Mouse (Mus musculus) urinary bladder, postnatal 36 days (tissue): ENCODE data around the gene Rbp4.

ENCODE experiments used
- DNase-seq, 2 experiments: peaks; one replicate each; pipeline ENCODE4 v3.0.0; 2022; ENCODE audit warnings: low spot score in 2 of 2, mixed read lengths in 1 of 2

Rbp4 gene

DNA sequence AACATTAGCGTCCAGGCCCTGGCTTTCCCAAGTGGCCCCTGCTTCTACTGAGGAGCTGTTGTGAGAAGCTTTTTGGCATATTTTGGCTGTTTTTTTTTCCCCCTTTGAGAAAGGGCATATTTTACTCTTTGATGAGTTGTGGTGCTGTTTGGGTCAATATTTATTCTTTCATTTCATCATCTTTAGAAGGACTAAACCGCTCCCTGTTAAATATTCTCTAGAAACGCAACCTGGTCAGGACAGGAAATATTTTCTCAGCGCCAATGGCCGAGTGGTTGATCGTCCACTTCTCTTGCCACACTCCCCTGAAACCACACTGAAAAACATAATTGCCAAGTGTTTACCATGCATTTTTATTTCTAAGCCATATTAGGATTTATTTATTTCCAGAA lies at the start of gene Rbp4:
Gene Rbp4, minus strand, starts transcription at position 63 of the 392 bp plus-strand sequence.
- DNase-seq = no peak

DNA sequence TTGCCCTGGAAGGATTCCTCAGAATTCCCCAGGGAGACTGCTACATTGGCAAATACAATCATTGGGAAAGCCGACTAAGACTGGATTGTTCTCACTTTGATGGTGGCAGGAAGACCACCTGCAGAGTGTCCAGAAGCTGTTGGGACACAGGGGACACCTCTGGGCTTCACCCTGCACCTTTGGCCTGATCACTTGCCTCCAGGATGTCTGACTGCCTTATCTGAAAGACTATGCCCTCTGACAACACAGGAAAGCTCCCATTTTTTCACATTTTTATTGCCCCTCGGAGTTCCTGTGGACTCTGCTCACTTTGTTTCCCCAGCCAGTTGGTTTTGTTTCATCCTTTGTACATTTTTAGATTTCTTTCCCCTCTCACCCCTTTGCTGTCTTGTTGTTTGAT lies 39.6 kb upstream of the Rbp4 start:
- DNase-seq = no peak

DNA sequence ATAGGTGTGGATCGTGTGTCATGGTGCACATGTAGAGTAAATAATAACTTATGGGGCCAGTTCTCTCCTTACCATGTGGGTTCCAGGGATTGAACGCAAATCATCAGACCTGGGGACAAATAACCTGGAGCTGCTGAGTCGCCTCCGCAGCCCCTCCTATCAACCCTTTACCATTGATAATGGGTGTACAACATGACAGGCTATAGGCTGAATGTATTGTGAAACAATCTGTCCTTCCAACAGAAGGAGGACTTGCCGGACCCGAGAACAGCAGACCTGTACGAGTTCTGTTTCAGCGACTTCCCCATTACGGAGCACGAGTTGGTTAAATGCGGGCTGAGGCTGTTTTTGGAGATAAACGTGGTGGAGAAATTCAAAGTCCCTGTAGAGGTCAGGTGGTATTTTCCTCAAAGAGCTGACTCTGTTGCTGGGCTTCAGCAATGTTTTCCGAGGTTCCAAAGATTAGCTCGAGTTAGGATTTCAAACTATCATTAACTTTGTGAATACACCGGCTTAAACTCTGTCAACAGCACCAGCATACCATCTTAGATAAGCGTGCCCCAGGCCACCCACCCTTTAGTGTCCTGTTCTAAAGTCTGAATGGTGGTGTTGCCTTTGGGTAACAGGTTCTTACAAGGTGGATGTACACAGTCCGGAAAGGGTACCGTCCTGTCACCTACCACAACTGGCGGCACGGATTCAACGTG lies 36.7 kb upstream of the Rbp4 start:
- no peak for DNase-seq

DNA sequence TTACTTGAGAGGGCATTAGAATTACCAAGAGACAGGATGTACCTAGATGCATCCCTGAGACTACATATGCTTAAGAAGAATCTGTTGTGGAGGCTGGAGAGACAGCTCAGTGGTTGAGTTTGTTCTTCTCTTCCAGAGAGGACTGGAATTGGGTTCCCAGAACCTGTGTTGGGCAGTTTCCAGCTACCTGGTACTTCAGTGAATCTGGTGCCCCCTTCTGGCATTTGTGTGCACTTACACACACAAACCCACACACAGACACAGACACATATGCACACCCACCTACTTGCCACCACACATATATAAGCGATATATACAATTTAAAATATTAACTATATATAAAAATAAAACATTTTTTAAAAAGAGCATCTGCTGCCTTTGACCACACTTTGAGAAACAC lies 31.2 kb upstream of the Rbp4 start:
- no peak for DNase-seq

DNA sequence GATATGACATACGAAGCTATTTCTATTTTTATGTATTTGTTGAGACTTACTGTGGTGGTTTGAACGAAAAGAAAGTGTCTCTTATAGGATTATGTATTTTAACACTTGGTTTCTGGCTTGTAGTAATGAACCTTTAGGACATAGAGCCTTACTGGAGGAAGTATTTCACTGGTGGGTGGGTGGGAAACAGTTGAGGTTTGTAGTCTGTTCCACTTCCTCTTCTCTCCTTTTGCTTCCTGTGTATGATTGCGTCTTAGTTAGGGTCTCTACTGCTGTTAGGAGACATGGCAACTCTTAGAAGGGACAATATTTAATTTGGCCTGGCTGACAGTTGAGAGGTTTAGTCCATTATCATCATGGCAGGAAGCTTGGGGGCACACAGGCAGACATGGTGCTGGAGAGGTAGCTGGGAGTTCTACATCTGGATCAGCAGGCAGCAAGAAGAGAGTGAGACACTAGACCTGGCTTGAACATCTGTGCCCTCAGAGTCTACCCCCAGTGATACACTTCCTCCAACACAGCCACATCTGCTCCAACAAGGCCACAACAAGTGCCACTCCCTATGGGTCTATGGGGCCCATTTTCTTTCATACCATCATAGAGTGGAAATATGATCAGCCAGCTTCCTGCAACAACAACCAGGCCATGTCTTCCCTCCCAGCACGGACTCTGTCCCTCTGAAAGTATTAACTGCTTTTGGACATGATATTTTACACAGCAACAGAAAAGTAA lies 18.6 kb upstream of the Rbp4 start:
- no peak for DNase-seq

DNA sequence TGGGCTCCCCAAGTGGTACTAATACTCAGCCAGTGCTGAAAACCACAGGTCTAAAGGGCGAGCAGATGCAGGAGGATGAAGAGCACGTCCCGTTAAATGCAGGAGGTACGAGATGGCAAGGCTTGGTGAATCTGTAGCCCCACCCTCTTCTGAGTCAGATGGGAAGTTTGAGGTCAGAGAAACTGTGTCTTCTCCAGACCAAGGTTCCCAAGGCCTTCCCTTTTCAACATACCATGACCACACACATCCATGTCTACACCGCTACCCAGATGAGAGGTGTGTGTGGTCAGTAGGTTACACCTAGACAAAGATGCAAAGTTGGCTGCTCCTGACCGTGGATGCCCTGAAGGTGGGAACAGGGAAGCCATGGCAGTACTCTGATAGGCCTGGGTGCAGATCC lies 9.7 kb upstream of the Rbp4 start:
- DNase-seq = no peak

DNA sequence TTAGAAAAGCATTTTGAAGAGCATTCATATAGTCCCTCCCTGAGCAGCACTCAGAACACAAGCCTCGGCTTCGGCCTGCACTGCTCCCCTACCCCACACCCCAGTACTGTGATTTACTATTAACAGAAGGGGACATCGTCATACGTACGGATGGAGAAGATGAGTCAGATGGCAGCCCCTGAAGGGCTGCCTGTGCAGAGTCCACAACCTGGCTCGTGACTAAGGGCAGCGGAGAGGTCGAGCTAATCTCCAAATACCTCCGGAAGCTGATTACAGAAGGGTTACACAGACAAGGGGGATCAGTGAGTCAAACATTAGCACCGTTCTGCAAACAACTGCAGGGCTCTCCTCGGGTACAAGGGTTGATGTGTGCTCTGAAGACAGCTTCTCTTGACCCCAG lies 8.9 kb upstream of the Rbp4 start:
- DNase-seq = no peak

DNA sequence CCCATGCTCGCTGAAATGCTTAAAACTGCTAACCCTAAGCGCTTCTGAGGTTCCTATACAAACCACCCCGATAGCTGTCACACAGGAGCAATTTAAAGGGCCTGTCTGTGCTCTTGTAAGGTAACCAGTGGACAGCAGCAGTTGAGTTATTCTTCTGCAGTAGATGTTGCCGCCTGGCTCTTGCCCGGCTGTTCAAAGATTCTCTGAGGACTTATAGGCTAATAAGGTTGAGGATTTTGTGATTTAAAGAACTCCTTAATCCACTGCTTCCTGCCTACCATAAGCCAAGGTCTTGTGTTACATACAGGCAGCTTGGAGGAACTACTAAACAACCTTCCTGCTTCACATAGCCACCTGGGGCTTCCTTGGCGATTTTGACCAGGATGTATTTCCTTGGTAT lies 7.4 kb upstream of the Rbp4 start, which contains the start of gene Pde6c:
Gene Pde6c, plus strand, starts transcription at position 301 of the 400 bp plus-strand sequence.
- no peak for DNase-seq

DNA sequence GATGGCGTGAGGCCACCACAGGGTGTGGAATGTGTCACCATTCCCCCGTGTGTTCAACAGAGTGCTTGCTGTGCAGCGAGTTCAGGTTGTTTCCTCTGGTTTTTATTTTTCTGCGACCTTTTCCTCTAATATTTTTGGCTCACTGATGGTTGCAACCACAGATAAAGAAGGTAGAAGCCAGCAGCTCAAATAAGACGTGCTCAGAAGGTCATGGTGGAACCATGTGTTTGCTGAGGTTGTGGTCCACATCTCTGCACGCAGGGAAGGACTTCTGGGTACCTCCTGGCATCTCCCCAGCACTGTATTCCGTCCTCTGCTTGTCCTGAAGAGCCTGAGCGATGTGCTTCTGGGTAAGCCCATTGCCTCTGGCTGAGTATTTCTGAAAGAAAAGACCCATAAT lies 1.6 kb upstream of the Rbp4 start:
- no peak for DNase-seq

DNA sequence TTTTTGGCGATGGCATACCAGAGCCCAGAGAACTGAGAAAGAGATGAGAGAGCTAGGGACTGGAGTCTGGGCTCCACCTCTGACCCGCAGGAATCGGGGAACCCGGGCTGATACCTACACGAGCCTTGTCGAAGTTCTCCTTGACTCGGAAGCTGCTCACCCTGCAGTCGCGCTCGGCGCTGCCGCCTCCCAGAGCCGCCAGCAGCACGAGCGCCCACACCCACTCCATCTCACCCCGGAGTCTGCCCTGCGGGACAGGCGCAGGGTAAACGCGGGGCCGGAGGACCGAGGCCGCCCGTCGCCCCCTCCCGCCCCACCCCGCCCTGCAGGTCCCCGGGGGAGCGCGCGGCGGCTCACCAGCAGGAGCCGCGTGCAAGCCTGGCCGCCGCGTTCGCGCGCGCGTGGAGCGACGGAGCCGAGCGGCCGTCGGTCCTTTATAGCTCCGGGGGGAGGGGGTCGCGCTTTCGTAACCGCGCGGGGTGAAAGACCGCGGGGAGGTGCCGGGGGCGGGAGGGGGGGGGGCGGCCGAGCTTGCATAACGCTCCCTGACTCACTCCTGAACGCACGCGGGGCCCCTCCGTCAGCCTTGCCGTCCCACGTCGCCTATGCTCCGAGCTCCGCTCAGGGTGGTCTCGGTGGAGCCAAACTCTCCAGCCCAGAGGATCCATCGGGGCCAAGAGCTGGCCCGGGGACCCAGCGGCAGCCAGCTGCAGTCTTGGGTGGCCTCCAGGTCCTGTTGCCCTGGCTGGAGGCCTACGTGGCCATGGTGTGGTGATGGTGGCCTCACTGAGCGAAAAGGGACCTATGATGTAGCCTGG lies 471 bp downstream of the Rbp4 start:
- peak; percentile 21 to 37 for DNase-seq

DNA sequence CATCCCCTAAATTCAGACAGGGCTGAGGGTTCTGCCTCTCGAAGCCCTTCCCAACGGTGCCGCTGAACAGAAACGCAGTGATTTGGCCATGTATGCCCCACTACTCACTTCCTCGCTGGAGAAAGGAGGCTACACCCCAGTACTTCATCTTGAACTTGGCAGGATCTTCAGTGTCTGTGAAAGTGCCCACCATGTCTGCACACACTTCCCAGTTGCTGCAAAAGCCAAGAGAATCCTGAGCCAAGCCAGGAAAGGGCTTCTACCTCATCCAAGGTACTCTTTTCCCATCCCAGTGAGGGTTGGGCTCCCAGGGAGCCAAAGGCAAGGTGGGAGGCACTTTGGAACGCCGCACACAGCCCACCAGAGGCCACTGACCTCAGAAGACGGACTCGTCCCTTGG lies 1.2 kb downstream of the Rbp4 start:
- no peak for DNase-seq

DNA sequence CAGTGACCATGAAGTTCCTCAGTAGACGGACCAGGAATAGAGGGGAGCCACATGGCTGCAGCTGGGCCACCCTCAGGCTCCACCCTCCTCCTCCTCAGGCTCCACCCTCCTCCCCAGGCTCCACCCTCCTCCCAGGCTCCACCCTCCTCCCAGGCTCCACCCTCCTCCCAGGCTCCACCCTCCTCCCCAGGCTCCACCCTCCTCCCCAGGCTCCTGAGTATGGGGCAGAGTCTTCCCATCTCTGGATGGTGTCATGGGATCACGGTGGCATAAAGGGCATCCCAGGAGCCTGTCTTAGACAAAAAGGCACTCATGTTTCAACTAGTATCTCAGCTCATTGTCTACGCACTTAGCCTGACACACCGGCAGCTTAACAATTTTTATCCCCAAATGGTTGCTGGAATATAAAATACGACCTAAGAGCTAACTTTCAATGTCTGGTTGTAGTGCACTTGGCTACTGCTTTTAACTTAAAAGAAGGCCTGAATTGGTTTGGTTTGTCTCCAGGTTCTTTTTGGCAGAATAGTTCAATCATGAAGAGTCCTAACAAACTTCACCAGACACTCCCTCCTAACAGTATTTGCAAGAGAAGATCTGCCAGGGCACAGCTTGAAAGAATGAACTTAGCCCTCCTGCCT lies 4.8 kb downstream of the Rbp4 start:
- no peak for DNase-seq

DNA sequence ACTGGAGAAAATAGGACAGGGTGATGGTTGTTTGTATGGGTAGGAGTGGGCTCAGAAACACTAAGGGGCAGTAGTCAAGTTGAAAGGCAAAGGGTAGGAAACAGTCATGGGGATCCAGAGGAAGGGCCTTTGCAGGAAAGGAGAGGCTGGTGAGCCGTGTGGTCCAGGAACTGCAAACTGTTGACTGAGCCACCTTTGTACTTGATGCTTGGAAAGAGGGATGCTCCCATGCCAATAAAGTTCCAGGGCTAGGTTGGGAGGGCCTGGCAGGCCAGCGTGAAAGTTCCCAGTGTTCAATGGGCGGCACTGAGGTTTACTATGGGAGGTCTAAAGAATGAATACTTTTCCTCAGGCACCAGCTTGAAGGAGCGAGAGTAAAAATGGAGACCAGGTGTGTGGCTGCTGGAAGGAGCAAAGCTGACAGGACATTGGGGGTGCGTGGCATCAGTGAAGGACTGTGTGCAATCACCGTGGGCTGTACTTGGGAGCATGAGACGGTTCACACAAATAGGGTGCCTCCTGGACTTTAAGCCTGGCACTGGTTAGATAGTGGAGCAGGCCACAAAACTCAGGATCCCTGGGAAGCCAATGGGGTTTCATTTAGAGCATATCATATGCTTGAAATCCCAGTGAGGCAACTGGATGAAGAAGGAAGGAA lies 10.1 kb downstream of the Rbp4 start:
- DNase-seq = no peak

DNA sequence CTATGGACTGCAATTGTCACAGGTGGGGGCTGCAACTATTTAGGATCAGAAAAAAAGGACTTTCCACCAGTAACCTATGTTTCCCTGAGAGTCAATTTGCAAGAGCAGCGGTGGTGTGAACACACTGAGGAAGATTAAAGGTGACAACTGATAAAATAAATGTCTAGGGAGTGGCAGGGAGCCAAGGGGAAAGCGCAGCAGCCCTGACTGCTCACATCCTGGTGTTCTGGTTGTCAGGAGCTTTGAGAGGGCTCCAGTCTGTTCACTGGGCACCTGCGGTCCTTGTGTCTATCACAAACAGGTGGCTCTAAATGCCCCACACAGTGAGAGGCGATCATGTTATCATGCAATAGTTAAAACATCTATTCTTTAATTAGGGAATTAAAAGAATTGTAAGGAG lies 12.5 kb downstream of the Rbp4 start:
- no peak for DNase-seq

DNA sequence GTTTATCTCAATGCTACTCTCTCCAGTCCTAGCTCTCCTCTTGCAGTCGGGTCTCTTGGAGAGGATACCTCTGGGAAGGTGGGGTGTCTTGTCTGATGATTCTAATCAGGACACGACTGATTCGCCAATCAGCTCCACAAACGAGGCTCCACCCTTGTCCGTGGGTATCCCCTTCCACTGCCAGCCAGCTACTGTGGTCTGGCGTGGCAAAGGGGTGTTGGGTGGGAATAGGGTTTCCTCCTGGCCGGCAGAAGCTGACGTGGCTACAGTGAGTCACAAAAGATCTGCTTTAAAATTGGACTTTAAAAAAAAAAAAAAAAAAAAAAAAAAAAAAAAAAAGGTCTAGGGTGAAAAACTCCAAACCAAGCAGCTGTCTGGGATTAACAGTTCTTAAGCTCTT lies 14.0 kb downstream of the Rbp4 start:
- DNase-seq = no peak

DNA sequence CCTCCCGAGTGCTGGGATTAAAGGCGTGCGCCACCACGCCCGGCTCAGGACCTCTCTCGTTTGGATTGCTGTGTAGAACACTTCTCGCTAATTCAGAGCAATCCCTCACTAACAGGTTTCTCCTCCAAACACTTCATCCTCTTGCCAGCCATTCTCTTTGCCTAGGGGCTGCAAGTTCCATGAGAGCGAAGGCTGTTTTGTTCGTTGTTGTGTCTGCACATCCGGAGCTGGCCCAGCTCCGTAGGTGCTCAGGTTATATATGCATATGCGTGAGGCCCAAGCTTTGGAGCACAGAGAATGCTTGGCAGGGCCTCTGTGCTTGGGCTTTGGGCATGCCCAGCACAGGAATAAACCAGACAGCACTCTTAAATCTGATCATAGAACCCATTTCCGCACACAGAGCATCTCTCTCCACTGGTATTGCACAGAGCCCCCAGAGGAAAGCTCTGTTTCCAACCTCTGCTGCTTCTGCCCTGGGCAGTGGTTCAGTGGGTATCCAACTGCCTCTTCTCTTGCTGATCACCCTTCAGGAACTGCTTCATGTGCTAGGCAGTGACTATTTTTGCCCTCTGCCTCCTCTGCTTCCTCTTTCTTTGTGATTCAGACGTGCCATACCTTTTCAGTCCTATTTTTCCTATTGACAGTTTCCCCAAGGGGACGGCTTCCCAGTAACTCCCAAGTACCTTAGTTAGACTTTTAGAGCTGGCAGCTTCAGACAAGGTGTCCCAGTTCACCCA lies 15.4 kb downstream of the Rbp4 start:
- DNase-seq = no peak

DNA sequence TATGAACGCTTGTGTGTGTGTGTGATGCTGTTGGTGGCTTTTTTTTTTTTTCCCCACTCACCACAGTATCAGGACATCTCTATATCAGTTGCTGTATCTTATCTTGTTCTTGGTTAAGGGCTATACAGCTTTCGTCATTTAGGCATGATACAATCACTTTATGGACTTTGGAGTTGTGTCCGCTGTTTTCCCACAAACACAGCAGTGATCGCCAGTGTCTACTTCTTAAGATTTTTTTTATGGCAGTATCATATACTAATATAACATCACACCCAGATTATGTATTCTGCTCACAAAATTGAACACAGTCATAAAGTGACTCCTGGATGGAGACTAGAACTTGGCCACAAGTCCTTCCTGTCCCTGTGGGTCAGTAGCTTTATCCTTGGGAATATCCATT lies 17.2 kb downstream of the Rbp4 start:
- DNase-seq = no peak

DNA sequence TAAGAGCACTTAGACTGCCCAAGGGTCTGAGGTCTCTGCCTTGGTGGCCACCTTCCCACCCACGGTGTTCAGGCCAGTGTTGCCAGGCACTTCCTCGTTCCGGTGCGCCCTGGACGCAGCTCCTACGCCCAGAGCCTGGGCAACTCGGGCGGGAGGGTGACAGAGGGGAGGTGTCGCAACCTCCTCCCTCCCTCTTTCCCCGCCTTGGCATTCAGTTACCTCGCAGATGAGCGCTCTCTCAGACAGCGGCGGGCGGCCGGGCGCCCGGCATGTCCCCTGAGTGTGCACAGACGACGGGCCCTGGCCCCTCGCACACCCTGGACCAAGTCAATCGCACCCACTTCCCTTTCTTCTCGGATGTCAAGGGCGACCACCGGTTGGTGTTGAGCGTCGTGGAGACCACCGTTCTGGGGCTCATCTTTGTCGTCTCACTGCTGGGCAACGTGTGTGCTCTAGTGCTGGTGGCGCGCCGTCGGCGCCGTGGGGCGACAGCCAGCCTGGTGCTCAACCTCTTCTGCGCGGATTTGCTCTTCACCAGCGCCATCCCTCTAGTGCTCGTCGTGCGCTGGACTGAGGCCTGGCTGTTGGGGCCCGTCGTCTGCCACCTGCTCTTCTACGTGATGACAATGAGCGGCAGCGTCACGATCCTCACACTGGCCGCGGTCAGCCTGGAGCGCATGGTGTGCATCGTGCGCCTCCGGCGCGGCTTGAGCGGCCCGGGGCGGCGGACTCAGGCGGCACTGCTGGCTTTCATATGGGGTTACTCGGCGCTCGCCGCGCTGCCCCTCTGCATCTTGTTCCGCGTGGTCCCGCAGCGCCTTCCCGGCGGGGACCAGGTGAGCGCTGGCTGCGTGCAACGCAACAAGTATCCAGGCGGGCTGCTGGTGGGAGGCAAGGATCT lies 28.0 kb downstream of the Rbp4 start, which contains the start of gene Ffar4:
Gene Ffar4, plus strand, starts transcription at position 214 of the 901 bp plus-strand sequence.
- peak; percentile 42 to 69 for DNase-seq

DNA sequence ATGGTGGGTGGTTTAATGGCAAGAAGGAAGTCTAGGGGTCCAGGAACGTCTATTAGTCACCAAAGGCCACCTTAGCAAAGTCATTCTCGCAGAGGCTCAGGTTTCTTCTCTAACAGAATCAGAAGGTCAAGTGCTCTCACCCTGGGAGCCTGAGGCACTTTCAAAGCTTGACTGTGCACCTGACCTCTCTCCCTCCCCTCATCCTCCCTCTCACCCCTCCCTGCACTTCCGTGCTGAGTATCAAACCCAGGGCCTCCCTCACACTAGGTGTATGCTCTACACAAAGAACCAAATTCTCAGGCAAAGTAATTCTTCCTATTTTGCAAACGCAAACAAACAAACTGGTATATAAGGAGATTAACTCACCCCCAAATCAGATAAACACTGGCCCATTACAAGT lies 28.9 kb downstream of the Rbp4 start:
- no peak for DNase-seq

DNA sequence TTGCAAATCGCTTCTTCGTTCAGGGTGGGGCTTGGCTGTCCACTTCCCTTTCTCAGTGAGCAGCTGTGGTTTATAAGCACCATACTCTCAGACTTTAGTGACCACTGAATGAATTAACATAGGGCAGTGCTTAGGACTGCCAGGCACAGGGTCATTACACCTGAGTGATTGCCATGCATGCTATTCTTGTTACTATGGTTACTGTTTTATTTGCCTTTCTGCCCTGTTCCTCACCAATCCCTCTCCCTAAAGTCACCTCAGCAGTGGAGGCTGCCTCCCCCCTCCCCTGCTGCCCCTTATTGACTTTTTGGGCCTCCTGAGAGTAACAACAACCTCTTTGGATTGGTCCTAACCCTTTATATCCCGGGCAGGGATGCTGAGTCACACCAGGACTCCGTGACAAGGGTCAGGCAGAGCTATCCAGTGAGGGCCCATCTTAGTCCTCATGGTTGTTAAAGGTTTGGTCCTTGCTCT lies 33.5 kb downstream of the Rbp4 start:
- no peak for DNase-seq
